Mouse (Mus musculus): ENCODE data around the gene Flcn.
A peak's percentile ranks its signal among the peaks of the same experiment; 100 is the strongest.

GRCm38 (mm10) chr11:59782091-59782590, 27.7 kb downstream of the Flcn start:
- TF ChIP-seq CHD2 (IDR thresholded peaks at IDR 0.05; ENCODE audit: low read depth, low read length) (0 out of 2 replicates have a peak, but pooled peaks have one; percentile 30), ZNF384 (IDR thresholded peaks at IDR 0.05; ENCODE audit: low read depth, low read length) (no peak), MAFK (IDR thresholded peaks at IDR 0.05; ENCODE audit: insufficient read depth, low read depth, low read length) (no peak), HCFC1 (IDR thresholded peaks at IDR 0.05; ENCODE audit: borderline replicate concordance, insufficient read depth, low read length) (no peak)

All from ES-E14 (cell line).